Mouse (Mus musculus) erythroid progenitor cell, adult 5-6 weeks (primary cell): Measurements from ENCODE around the gene Tbc1d4. TPM values are rescaled to one million over a fixed set of nuclear protein-coding genes. Genes with fewer than 3 reads are reported as not detected.
"Not testable (repeated sequence)": the region's sequence is repeated elsewhere in the genome, so short reads cannot be mapped to it uniquely, and the experiment has no call there.

Experiments
- ATAC-seq: replicated peaks from 2 replicates; pipeline ENCODE4 v1.8.0; 2016; ENCODE audit warnings: moderate number of reproducible peaks, mild to moderate bottlenecking, moderate TSS enrichment, inconsistent platforms; ENCODE audit not compliant: poor library complexity, low FRiP score, severe bottlenecking
- total RNA-seq, 2 experiments: library from RNA; stranded (forward) in 1 of 2; stranded (reverse) in 1 of 2; fragments of 150-400 nt in 1 of 2; fragments of 186-747, 209-891 nt in 1 of 2; gene quantifications; 2 replicates each; pipeline versions ENCODE4 v1.2.3 to v1.2.4; 2015 to 2017; ENCODE audit warnings: low replicate concordance in 2 of 2

Tbc1d4 gene
- total RNA-seq, 2 experiments from 2014 or later: 0.08 to 2.1 TPM

GRCm38 (mm10) chr14:101597096-101597715 lies 11.8 kb downstream of the Tbc1d4 start:
- ATAC-seq: no peak

DNA sequence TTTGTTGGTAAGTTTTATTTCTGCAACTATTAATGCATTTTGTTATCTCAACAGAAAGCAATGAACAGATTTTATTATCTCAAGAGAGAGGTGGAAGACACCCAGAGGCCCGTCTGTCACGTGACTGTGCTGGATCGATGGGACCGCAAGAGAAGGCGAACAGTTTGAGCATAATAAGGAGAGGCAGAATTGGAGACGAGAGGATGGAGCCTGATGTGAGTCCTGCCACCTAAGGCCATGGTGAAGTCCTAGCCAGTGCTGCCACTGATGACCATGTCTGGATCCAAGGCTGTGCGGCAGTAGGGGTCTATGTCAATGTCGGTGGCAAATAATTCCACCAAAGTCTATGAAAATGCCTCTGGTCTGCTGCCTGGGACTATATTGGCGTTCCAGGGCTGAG lies 12.3 kb downstream of the Tbc1d4 start:
- no peak for ATAC-seq

DNA sequence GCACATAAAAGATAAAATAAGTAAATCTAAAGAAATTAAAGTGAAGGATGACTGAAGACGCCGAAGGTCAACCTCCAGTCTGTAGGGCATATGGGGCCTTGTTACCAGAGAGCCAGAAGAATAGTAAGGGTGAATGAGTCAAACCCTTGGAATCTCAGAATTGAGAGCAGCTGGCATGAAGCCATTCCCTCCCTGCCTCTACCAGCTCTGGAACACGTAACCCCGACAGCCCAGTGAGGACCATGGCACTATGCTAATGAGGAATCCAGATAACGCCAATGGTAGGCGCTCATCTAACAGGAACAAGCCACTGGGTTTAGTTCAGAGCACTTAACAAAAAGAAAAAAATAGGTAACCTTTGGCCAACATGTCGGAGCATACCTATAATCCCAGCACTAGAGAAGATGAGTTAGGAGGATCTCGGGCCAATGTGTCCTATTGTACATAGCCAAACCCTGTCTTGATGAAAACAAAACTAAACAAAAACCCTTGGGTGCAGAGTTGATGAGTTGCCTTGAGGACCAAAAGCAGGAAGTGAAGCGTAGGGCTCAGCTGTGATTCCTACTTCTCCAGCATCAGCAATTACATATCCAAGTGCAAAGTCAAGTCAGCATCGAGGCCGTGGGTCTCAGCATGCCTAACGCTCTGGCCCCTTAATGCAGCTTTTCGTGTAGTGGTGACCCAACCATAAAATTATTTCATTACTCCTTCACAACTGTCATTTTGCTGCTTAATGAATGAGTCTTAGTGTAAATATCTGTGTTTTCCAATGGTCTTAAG lies 13.5 kb downstream of the Tbc1d4 start:
- no peak for ATAC-seq

- no peak for ATAC-seq
Observed at GRCm38 (mm10) chr14:101594001-101594400, 15.0 kb downstream of the Tbc1d4 start.

DNA sequence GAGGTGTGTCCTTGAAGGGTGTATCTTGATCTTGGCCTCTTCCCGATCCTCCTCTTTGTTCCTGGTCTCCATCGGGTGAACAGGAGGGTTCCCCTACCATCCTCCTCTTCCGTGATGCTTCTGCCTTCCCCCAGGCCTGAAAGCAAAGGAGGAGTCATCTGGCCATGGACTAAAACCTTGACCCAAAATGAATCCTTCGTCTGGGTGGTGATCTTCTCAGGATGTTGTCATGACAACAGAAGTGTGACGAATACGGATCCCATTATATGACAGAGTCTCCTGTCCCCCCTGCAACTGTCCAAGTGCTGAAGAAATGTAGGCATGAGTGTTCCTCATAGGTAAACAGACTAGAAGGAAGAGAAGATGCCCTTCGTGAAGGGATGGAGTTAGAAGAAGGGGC lies 15.7 kb downstream of the Tbc1d4 start:
- no peak for ATAC-seq

DNA sequence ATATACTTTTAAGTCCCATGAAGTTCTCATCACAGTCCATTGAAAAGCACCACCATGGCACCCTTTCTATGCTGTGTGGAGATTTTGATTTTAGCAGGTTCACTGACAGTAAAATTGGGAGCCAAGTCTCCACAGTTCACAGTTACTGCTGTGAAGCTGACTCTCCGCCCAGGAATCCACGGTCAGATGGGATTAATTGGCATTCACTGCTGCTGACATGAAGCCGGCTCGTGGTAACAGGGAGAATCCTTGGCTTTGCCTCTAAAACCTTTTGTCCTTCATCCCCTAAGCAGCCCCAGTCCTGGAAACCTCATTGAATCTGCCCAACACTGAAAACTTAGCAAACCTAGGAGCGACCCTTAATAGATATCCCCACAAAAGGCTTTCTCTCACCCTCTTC lies 17.9 kb downstream of the Tbc1d4 start:
- ATAC-seq: no peak

GRCm38 (mm10) chr14:101588209-101588991 lies 20.6 kb downstream of the Tbc1d4 start:
- not testable (repeated sequence) for ATAC-seq

DNA sequence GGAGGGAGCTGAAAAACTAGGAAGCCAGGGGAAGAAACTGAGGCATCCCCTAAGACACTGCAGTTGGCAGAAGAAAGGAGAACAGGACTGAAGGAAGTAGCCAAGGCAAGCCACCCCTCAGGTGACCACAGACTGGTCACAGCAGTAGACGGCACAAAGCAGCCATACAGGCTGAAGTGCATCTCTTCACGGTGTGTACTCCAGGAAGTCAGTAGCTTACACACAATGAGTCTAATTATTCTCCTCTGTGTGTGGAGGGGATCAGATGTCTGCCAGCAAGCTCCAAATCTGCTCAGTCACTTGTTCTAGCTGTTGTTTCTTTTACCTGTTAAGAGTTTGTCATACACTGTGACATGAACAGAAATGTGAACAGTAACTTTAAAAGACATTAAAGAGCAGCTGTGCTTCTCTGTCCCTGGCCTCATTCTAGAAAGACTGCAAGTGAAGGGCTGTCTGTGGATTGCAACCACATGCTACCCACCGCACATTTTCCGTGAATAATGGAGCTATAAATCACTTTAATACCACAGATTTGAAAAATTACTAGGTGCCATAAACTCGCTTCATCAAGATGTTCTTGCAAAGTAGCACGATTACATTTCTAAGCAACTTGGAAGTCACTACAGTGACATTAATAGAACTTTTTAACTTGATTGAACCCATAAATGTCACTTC lies 21.5 kb downstream of the Tbc1d4 start:
- ATAC-seq: not testable (repeated sequence)

- no peak for ATAC-seq
Observed at GRCm38 (mm10) chr14:101586096-101586495, 22.9 kb downstream of the Tbc1d4 start.

DNA sequence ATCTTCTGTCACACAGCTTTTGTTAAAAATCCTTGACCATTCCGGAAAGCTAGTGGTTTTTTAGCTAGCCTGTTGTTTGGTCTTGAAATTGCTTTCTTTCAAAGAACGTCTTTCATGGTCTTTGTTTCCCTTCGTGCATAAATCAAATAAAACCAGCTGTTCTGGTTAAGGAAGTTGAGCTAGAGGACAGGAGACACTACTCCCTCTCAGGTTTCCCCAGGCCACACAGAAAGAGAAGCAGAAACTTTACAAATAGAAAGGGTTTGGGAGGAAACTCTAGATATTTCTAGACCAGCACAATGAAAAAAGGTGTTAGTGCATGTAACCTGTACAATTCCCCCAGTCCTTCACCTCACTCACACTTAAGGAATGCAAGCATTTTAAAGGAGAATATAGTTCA lies 33.3 kb downstream of the Tbc1d4 start:
- no peak for ATAC-seq

GRCm38 (mm10) chr14:101574536-101574935 lies 34.5 kb downstream of the Tbc1d4 start:
- no peak for ATAC-seq

DNA sequence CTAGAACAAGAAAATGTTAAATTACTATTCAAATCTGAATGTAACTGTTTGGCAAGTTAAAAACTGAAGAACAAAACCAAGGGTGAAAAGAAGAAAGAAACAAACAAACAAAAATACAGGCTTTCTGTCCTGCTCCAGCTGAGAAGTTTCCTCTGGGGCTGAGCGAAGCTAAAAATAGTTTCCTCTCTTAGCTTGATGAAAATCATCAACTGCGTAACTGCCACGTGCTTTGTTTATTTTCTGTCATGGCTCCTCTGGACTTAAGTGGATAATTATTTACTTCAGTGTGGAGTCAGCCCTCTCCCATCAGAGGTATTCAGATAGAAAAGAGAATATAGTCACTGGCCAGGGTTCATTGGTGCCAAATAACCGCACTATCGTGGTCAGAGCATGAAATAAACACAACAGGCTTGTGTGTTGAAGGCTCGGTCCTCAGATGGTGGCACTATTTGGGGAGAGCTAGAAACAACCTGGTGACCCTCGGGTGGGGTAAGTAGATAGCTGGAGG lies 35.8 kb downstream of the Tbc1d4 start:
- ATAC-seq: no peak

- no peak for ATAC-seq
Observed at GRCm38 (mm10) chr14:101568828-101569227, 40.2 kb downstream of the Tbc1d4 start.

DNA sequence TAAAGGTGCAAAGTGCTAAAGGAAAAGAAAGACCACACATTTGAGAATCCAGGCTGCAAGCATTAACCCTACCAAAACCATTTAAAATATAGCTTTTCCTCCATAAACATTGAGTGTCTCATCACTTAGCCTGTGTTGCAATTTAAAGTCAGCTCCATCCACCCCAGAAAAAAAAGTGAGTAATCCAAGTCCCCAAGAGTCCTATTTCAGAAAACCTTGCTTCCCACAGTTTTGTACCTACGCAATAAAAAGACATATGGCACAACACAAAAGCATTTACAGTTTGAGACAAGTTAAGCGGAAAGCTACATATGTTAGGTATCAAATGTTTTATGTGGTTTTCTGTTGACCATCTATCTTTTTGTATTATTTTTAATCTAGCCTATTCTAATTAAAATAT lies 42.3 kb downstream of the Tbc1d4 start:
- ATAC-seq: no peak

GRCm38 (mm10) chr14:101565661-101566060 lies 43.3 kb downstream of the Tbc1d4 start:
- no peak for ATAC-seq

- no peak for ATAC-seq
Observed at GRCm38 (mm10) chr14:101561251-101561701, 47.7 kb downstream of the Tbc1d4 start.

DNA sequence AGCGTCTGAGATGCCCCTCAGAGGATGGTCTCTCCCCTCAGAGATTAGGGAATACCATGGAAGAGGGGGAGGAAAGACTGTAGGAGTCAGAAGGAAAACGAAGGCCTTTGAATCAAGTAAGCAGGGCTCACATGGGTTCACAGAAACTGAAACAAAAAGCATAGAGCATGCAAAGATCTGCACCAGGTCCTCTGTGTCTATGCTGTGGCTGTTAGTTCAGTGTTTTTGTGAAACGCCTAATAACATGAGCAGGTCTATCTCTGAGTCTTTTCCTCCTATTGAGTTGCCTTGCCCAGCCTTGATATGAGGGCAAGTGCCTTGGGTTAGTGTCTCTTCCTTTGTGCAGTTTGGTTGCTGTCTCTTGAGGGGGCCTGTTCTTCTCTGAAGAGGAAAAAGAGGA lies 49.5 kb downstream of the Tbc1d4 start:
- no peak for ATAC-seq

DNA sequence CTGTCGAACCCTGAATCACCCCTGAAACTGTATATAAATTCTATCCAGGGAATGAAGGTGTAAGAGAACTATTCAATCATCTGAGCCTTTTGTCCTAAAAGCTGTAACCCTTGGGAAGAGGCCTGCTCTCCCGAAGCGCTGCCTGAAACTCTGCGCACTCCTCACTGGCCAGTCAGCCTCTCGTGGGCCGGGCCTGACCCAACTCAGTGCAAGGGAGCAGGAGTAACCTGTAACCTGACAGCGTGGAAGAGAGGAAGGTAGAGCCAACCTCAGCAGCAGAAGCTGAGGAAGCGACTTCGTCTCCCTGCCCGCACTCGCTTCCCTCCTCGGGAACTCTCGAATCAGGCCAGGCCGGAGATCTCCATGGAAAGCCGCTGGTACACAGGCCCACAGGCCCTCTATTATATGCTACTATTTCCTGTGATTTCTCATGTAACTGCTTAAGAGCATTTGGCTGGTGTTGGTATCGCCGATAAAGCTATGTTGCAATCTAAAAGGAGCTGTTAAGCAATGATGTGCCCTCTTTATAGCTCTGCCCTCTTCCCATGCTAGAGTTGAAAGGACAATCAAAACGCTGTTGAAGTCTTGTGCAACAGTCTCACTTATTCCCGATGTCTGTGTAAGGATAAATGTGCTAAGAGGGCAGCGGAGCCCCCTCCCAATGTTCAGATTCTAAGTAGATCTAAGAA lies 60.0 kb downstream of the Tbc1d4 start:
- ATAC-seq: no peak

DNA sequence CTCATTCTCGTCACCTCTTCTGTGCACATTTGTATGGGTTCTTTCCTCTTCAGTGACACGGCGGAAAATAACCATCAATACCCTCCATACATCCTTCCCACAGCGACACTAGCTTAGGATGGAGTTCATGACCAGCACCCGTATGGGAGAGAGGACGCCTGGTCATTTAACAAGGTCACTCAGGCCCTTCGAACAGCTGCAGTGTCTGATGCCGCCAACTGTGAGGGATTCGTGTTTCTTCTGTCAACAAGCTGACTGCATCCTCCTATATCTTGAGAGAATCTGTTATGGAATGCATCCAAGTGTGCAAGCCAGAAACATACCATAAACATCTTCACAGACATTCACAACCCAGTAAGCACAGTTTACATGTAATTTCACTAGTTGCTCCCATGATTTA lies 67.1 kb downstream of the Tbc1d4 start:
- no peak for ATAC-seq
